Mouse (Mus musculus) cortical plate, adult 2 months (tissue): Measurements from ENCODE around the gene Suclg1. TPM values are rescaled to one million over a fixed set of nuclear protein-coding genes. Genes with fewer than 3 reads are reported as not detected.

ENCODE experiments used
- H3K27ac ChIP-seq: fragments of 200-500 bp; 2 replicates; pipeline ENCODE4 v1.5.1; 2012; ENCODE audit warnings: low read length, control low read depth, inconsistent platforms; ENCODE audit not compliant: insufficient read depth
- H3K4me1 ChIP-seq: fragments of 200-500 bp; 2 replicates; pipeline ENCODE4 v1.6.1; 2011; ENCODE audit warnings: low read length; ENCODE audit not compliant: control insufficient read depth, insufficient read depth
- H3K4me3 ChIP-seq: fragments of 200-500 bp; 2 replicates; pipeline ENCODE4 v1.5.1; 2011; ENCODE audit warnings: mild to moderate bottlenecking, low read length, control low read depth; ENCODE audit not compliant: insufficient read depth
- CTCF ChIP-seq: fragments of 200-500 bp; IDR thresholded peaks from 2 replicates; pipeline ENCODE4 v1.5.1; 2011; ENCODE audit warnings: mild to moderate bottlenecking, control low read depth, low read length; ENCODE audit not compliant: insufficient read depth; ENCODE audit errors: extremely low read depth
- POLR2A ChIP-seq: fragments of 200-500 bp; IDR thresholded peaks from 2 replicates; pipeline ENCODE4 v1.6.1; 2011; ENCODE audit warnings: mild to moderate bottlenecking, low read length, control low read depth; ENCODE audit not compliant: insufficient read depth; ENCODE audit errors: extremely low read depth
- polyA plus RNA-seq: library from polyadenylated mRNA; depleted of rRNA; stranded (reverse); fragments of >200 nt; gene quantifications from 2 replicates; pipeline ENCODE4 v1.2.3, GENCODE M21; 2012

The Suclg1 gene
- polyA plus RNA-seq, 1 experiment: 133 TPM

DNA sequence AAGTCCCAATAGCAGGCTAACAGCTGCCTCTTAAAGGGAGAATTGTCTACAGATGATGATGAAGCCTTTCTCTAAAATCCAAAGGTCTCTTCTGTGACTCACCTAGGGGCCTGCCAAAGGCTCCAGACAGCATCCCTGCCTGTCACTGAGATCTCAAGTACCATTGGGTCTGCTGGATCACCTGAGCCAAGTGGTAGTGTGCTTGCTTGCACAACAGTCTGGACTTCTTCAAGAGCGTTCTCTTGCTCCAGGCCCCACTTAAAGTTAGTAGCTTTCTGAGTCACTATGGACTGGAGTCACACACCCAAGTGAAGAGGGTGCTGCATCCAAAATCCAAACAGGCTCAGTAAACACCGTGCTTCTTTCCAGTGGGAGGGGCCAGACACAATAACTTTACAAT lies 1.4 kb upstream of the Suclg1 start:
- TF ChIP-seq POLR2A: no peak
- no peak for TF ChIP-seq CTCF
- H3K4me3 ChIP-seq: no peak overlapping the region
- peaks cover 5% of the 10 kb centered on the region; the same call in 1 of the 2 replicates for H3K4me1 ChIP-seq
- H3K27ac ChIP-seq: no peak overlapping the region

DNA sequence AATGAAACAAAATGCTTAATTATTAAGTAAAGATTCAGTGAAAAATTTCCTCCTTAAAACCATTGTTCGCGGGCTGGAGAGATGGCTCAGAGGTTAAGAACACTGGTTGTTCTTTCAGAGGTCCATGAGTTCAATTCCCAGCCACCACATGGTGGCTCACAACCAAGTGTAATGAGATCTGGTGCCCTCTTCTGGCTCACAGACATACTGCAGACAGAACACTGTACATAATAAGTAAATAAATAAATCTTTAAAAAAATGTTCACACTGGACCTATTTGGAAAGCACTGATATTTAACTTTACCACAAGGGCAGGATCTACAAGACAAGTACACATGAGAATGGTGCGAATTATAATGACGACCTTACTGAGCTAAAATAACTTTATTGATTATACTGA lies 730 bp upstream of the Suclg1 start:
- TF ChIP-seq POLR2A: no peak
- TF ChIP-seq CTCF: peak; percentile 25; the same call in 1 of the 2 replicates
- H3K4me3 ChIP-seq: no peak overlapping the region; the same call in 1 of the 2 replicates
- H3K4me1 ChIP-seq: peaks cover 5% of the 10 kb centered on the region; the same call in 1 of the 2 replicates
- H3K27ac ChIP-seq: no peak overlapping the region

GRCm38 (mm10) chr6:73249049-73249422 lies 854 bp downstream of the Suclg1 start:
- Histone ChIP-seq H3K4me1 (peaks cover 5% of the 10 kb centered on the region; the same call in 1 of the 2 replicates), H3K27ac (no peak overlapping the region), H3K4me3 (peak overlapping the region; percentile 76)
- TF ChIP-seq POLR2A (no peak), CTCF (no peak)

DNA sequence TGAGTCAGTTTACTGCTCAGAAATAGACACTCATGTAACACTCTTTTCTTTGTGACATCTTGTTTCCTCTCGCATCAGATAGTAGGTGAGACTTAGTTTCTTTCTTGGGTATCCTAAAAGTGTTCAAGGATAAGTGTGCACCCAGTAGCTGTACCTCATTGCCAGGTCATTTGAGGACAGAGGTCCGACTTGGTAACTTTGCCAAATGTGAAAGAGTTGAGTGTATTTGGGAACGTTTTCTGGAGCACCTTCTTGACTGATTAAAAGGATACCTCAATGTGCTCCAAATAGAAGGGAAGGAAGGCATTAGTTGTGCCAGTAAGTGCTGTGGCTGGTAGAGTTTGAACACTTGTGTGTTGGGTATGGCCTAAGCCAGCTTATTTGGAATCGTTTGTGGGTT lies 1.7 kb downstream of the Suclg1 start:
- H3K4me1 ChIP-seq: peaks cover 8% of the 10 kb centered on the region
- H3K4me3 ChIP-seq: no peak overlapping the region
- H3K27ac ChIP-seq: no peak overlapping the region
- TF ChIP-seq POLR2A (no peak), CTCF (no peak)

GRCm38 (mm10) chr6:73251336-73251735 lies 3.2 kb downstream of the Suclg1 start:
- Histone ChIP-seq H3K4me1 (peaks cover 10% of the 10 kb centered on the region), H3K4me3 (no peak overlapping the region), H3K27ac (no peak overlapping the region)
- TF ChIP-seq POLR2A (no peak), CTCF (no peak)

GRCm38 (mm10) chr6:73252396-73252795 lies 4.2 kb downstream of the Suclg1 start:
- Histone ChIP-seq H3K4me1 (peaks cover 10% of the 10 kb centered on the region), H3K27ac (no peak overlapping the region), H3K4me3 (no peak overlapping the region)
- TF ChIP-seq CTCF: no peak
- TF ChIP-seq POLR2A: no peak

GRCm38 (mm10) chr6:73253006-73253405 lies 4.8 kb downstream of the Suclg1 start:
- no peak overlapping the region for H3K4me3 ChIP-seq
- no peak overlapping the region for H3K27ac ChIP-seq
- H3K4me1 ChIP-seq: peaks cover 10% of the 10 kb centered on the region
- no peak for TF ChIP-seq CTCF
- no peak for TF ChIP-seq POLR2A

GRCm38 (mm10) chr6:73253584-73253983 lies 5.4 kb downstream of the Suclg1 start:
- peaks cover 10% of the 10 kb centered on the region for H3K4me1 ChIP-seq
- H3K27ac ChIP-seq: no peak overlapping the region
- no peak overlapping the region for H3K4me3 ChIP-seq
- TF ChIP-seq CTCF (no peak), POLR2A (no peak)

- H3K27ac ChIP-seq: 0 out of 2 replicates have a peak overlapping the region, but pooled peaks have one; percentile 13
- peaks cover 10% of the 10 kb centered on the region for H3K4me1 ChIP-seq
- no peak overlapping the region for H3K4me3 ChIP-seq
- TF ChIP-seq CTCF (no peak), POLR2A (no peak)
These were observed 6.4 kb downstream of the Suclg1 start for GRCm38 (mm10) chr6:73254307-73255228.

DNA sequence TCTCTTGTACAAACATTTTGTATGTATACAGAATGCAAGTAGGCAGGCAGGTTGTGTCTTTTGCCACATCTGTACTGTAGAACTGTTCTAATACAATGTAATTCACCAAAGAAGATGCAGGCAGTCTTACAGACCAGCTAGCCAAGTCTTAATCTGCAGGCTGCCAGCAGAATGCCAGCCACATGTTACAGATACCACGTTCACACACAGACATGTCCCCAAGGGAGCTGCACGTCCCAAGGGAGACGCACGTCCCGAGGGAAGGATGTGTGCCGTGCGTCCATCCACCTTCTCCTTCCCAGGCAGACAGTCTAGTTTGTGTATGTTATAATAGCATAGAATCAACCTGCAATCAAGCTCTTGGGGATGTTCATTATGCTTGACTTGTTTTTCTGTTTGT lies 8.9 kb downstream of the Suclg1 start:
- peaks cover 5% of the 10 kb centered on the region for H3K4me1 ChIP-seq
- H3K27ac ChIP-seq: no peak overlapping the region
- TF ChIP-seq CTCF (no peak), POLR2A (no peak)
- H3K4me3 ChIP-seq: no peak overlapping the region
